Mouse (Mus musculus) liver, postnatal 0 days (tissue): ENCODE results near the gene Clca3a1.

Source experiments
- CTCF ChIP-seq: sonication (generic); IDR thresholded peaks from 2 replicates; pipeline ENCODE4 v1.5.1; 2016; ENCODE audit warnings: antibody characterized with exemption, low read depth
- EP300 ChIP-seq: IDR thresholded peaks from 2 replicates; pipeline ENCODE4 v1.6.1; 2016; ENCODE audit warnings: antibody characterized with exemption, low read depth, mild to moderate bottlenecking

DNA sequence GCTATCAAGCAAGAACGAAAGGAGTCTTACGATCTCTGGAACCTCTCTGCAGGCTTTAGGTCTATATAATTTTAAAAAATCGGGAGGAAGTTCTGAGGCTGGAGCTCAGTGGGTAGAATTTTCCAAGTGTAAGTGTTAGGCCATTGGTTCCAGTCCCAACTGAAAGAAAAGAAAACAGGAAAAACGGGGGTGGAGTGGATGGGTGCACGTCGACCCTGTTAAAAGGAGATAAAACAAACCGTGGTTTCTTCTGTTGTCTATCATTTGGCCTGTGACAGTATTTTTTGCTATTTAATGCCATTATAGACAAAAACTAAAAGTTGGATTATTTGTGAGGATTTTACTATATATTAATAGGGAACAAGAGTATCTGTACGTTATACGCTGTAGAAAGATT is 38.9 kb downstream of the Clca3a1 start:
- no peak for TF ChIP-seq CTCF
- TF ChIP-seq EP300: peak; percentile 51; the same call in 1 of the 2 replicates
